Mouse (Mus musculus) testis, adult 2 months (tissue): ENCODE measurements around the gene Cenpu. TPM values are rescaled to one million over a fixed set of nuclear protein-coding genes. Genes with fewer than 3 reads are reported as not detected.

ENCODE experiments used
- H3K27ac ChIP-seq: fragments of 200-500 bp; 2 replicates; pipeline ENCODE4 v1.5.1; 2012; ENCODE audit warnings: low read depth, low read length; ENCODE audit not compliant: control insufficient read depth, insufficient read depth
- H3K27me3 ChIP-seq: fragments of 200-500 bp; 2 replicates; pipeline ENCODE4 v1.6.1; 2012; ENCODE audit warnings: mild to moderate bottlenecking, low read length, moderate library complexity; ENCODE audit not compliant: control insufficient read depth, insufficient read depth
- H3K36me3 ChIP-seq: fragments of 200-500 bp; 2 replicates; pipeline ENCODE4 v1.6.1; 2012; ENCODE audit warnings: mild to moderate bottlenecking, low read length; ENCODE audit not compliant: control insufficient read depth, insufficient read depth
- H3K4me1 ChIP-seq: fragments of 200-500 bp; 2 replicates; pipeline ENCODE4 v1.6.1; 2012; ENCODE audit warnings: low read length; ENCODE audit not compliant: control insufficient read depth, insufficient read depth
- H3K4me3 ChIP-seq: fragments of 200-500 bp; 2 replicates; pipeline ENCODE4 v1.5.1; 2012; ENCODE audit warnings: low read depth, mild to moderate bottlenecking, low read length, moderate library complexity, mixed read lengths; ENCODE audit not compliant: control insufficient read depth
- CTCF ChIP-seq: fragments of 200-500 bp; IDR thresholded peaks from 2 replicates; pipeline ENCODE4 v1.5.1; 2012; ENCODE audit warnings: low read depth, mild to moderate bottlenecking, inconsistent platforms, low read length, moderate library complexity; ENCODE audit not compliant: control insufficient read depth, insufficient read depth, insufficient replicate concordance
- POLR2A ChIP-seq: fragments of 200-500 bp; IDR thresholded peaks from 2 replicates; pipeline ENCODE4 v1.6.1; 2012; ENCODE audit warnings: low read depth, mild to moderate bottlenecking, inconsistent platforms, low read length, moderate library complexity; ENCODE audit not compliant: control insufficient read depth
- polyA plus RNA-seq: library from polyadenylated mRNA; depleted of rRNA; stranded (reverse); fragments of >200 nt; gene quantifications from 2 replicates; pipeline ENCODE4 v1.2.3, GENCODE M21; 2012

Gene Cenpu
- polyA plus RNA-seq, 1 experiment: 36.9 TPM

DNA sequence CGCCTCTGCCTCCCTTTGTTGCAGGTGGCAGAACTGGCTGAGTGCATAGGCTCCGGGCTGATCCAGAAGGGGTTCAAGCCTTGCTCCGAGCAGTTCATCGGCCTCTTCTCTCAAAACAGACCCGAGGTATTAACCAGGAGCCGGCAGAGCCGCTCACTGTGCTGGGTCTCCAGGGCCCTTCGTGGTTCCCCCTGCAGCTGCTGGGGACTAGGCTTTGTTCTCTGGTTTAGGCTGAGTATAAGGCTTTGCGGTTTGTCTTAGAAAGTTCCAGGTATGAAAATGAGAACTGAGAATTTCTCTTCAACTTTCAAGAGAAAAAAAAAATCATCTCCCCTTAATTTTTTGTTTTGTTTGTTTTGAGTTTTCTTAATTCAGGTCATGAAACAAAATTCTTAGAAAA lies 40.5 kb upstream of the Cenpu start:
- Histone ChIP-seq H3K4me3 (no peak overlapping the region), H3K27me3 (no peaks in the 10 kb centered on the region), H3K4me1 (no peaks in the 10 kb centered on the region), H3K36me3 (no peaks in the 10 kb centered on the region), H3K27ac (no peak overlapping the region)
- no peak for TF ChIP-seq POLR2A
- no peak for TF ChIP-seq CTCF

DNA sequence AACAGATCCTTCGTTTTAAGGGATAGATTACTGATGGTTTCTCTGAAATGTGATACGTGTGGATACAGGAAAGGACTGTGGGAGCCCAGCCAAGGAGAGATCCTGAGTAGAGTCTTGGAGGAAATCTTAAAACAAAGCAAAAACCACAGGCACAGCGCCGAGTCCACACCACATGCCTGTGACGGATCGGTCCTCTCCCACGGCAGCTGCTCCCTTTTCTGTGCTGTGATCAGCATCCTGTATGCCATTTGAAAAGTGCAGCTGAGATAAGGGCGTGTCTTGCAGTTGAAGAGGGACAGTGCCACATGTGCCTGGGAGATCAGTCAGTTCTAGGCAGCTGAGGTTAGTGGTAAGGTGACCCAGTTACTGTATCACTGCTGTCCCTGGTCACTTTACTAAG lies 39.3 kb upstream of the Cenpu start:
- Histone ChIP-seq H3K4me1 (no peaks in the 10 kb centered on the region), H3K4me3 (no peak overlapping the region), H3K27me3 (no peaks in the 10 kb centered on the region), H3K27ac (no peak overlapping the region), H3K36me3 (no peaks in the 10 kb centered on the region)
- TF ChIP-seq CTCF (no peak), POLR2A (no peak)

DNA sequence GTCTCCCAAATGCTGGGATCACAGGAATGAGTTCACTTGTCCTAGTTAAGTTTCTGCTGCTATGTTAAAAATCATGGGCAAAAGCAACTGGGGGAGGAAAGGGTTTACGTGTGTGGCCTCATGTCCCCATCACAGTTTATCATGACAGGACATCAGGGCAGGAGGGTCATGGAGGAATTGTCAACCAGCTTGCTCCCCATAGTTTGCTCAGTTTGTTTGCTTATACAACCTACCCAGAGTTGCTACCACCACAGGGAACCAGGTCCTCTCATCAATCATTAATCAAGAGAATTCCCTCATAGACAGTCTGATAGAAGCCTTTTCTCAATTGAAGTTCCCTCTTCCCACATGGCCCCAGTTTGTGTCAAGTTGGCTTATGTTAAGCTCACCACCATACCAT lies 37.8 kb upstream of the Cenpu start:
- no peak for TF ChIP-seq CTCF
- no peak for TF ChIP-seq POLR2A
- no peaks in the 10 kb centered on the region for H3K27me3 ChIP-seq
- no peak overlapping the region for H3K4me3 ChIP-seq
- no peak overlapping the region for H3K27ac ChIP-seq
- no peaks in the 10 kb centered on the region for H3K36me3 ChIP-seq
- H3K4me1 ChIP-seq: no peaks in the 10 kb centered on the region

DNA sequence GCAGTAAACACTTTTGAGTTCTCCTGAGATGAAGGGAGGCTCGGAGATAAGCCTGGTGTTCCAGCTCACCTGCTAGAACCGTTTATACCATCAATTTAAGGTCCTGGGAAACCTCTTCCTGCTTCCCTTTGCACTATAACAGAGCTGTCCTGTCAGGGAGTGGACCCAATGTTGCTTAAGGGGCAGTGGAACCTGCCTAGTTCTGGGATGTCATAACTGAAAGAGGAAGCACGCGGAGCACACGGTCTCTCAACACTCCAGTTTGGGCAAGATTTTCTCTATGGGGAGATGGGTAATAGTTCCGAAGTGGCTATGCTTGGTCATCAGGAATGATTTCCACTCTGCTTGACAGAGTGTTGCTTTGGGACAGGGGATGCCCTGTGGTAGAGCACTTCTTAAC lies 31.2 kb upstream of the Cenpu start:
- no peaks in the 10 kb centered on the region for H3K4me1 ChIP-seq
- H3K27me3 ChIP-seq: no peaks in the 10 kb centered on the region
- H3K36me3 ChIP-seq: no peaks in the 10 kb centered on the region
- no peak overlapping the region for H3K4me3 ChIP-seq
- no peak overlapping the region for H3K27ac ChIP-seq
- no peak for TF ChIP-seq CTCF

DNA sequence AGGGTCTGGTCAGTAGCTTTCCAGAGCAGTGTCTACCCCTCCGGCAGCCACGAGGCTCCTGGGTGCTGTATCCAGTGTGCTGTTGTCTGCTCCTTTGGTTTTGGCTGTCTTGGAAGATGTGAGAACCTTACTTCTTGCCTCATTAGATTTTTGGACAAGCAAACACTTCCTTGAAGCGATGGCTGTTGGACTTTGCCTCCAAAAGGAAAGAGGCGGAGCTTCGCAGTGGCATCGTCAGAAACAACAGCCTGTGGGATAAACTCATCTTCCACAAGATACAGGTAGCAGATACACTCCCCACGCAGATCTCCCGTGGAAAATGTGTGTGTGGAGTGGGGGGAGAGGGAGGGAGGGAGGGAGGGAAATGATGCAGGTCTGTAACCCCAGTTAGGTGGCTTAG lies 25.7 kb upstream of the Cenpu start:
- H3K36me3 ChIP-seq: no peaks in the 10 kb centered on the region
- no peak overlapping the region for H3K27ac ChIP-seq
- no peak overlapping the region for H3K4me3 ChIP-seq
- no peaks in the 10 kb centered on the region for H3K4me1 ChIP-seq
- TF ChIP-seq CTCF (no peak), POLR2A (no peak)
- no peaks in the 10 kb centered on the region for H3K27me3 ChIP-seq

DNA sequence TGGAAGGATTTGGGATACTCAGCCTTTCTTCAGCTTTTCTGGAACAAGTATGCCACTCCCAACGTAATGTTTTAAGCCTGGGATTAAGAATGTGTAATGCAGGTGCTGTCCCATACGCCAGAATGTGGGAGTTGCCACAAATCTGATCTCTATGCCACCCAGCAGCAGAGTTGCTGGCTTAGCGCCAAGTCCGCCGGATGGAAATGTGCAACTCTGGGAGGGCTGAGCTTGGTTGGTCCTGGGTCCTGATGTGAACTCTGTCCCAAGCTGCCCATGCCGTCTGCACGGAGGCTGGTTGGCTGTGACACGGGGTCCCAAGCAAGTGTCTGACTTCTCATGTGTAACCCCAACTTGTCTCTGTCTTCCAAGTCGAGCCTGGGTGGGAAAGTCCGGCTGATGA lies 25.0 kb upstream of the Cenpu start:
- no peaks in the 10 kb centered on the region for H3K27me3 ChIP-seq
- no peak overlapping the region for H3K4me3 ChIP-seq
- no peak overlapping the region for H3K27ac ChIP-seq
- TF ChIP-seq POLR2A: no peak
- TF ChIP-seq CTCF: no peak
- no peaks in the 10 kb centered on the region for H3K4me1 ChIP-seq
- H3K36me3 ChIP-seq: no peaks in the 10 kb centered on the region

DNA sequence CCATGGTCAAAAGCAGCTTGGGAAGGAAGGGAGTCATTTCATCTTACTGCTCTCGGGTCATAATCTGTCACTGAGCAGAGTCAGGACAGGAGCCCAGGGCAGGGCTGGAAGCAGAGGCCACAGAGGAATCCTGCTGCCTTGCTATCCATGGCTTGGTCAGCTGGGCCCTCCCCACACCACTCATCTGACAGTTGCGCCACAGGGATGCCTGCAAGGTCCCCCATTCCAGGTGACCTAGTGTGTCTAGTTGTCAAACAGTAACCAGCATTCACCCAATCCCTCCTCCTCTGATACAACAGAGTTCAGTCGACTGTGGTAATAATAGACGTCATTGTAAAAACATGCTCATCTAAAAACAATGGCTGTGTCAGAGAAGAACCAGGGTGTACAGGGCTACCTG lies 22.3 kb upstream of the Cenpu start:
- TF ChIP-seq POLR2A: no peak
- TF ChIP-seq CTCF: no peak
- Histone ChIP-seq H3K27ac (no peak overlapping the region), H3K36me3 (no peaks in the 10 kb centered on the region), H3K27me3 (no peaks in the 10 kb centered on the region), H3K4me3 (no peak overlapping the region), H3K4me1 (no peaks in the 10 kb centered on the region)

DNA sequence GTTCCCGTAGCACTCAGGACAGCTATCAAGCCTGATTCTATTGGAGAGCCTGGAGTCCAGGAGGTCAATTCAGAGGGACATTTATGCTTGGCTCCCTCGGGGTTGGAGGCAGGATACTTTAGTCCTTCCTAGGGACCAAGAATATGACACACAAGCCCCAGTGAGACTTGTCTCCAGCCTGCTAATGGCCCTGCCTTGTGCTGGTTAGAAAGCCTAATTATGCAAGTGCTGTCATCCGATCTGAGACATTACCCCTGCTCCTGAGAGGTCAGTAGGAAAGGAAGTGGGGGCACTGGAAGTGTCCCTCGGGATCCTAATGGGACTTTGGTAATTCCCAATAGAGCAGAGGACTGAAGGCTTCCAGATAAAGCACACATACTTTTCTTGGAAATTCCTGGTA lies 21.3 kb upstream of the Cenpu start:
- no peak for TF ChIP-seq CTCF
- no peak for TF ChIP-seq POLR2A

More for the DNA sequence above, 21.3 kb upstream of the Cenpu start:
- H3K4me3 ChIP-seq: no peak overlapping the region
- no peak overlapping the region for H3K27ac ChIP-seq
- H3K27me3 ChIP-seq: no peaks in the 10 kb centered on the region
- no peaks in the 10 kb centered on the region for H3K36me3 ChIP-seq
- H3K4me1 ChIP-seq: no peaks in the 10 kb centered on the region
